Mouse (Mus musculus) gastrocnemius, postnatal 10 days (tissue): ENCODE measurements around the gene Col6a2. TPM values are rescaled to one million over a fixed set of nuclear protein-coding genes. Genes with fewer than 3 reads are reported as not detected.

ENCODE experiments used
- DNase-seq: peaks from one replicate; pipeline ENCODE4 v3.0.0; 2021; ENCODE audit warnings: mixed read lengths
- long read RNA-seq, 2 experiments: library from polyadenylated mRNA; stranded (forward); transcript quantifications; one replicate each; pipeline ENCODE4 v2.0.0; 2021
- total RNA-seq, 2 experiments: library from RNA; stranded (reverse); gene quantifications; 2 replicates each; pipeline ENCODE4 v1.2.3; 2021

Col6a2 gene
- total RNA-seq, result 100 to 1,000 TPM; 352 to 417 TPM
- long read RNA-seq, experiment 1, full-length matches to known transcripts, result 229 of 398 reads
- long read RNA-seq, experiment 1, partial matches to known transcripts, result 112 of 398 reads
- long read RNA-seq, experiment 1, other reads (novel, unspliced or antisense), result 57 of 398 reads
- long read RNA-seq, experiment 2, full-length matches to known transcripts, result 160 of 296 reads
- long read RNA-seq, experiment 2, partial matches to known transcripts, result 114 of 296 reads
- long read RNA-seq, experiment 2, other reads (novel, unspliced or antisense), result 22 of 296 reads

DNA sequence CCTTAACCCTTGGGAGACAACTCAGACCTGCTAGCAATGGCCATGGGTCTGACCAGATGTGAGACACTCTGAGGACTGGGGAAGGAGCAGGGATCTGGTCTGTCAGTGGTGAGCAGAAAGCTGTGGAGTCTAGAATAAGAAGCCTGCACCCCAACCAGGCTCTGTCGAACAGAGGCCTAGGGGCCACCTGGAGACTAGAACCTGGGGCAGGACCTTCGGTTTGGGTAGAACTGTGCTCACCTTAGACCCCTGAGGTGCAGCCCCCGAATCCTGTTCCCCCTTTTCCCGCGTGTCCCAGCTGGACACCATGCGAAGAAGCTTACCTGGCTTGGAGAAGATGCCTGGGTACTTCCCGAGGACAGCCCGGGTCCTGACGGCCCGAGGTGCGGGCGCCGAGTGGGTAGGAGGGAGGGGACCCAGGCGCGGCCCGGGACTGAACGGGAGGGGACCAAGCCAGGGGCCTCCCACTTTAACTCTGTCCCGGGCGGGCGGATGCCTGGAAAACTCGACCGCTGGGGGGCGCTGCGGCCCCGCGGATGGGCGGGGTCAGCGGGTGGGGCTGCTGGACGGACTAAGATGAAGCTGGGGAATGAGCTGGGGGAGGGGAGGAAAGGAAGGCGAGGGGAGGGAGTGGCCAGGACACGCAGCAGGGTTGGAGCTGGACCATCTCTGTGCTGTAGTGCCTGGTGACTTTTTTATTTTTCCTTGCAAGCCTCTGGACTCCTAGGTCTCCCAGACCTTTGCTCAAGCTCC lies at the start of gene Col6a2:
Gene Col6a2 (minus strand): TSS at position 703 of the 753 bp plus-strand sequence.
- DNase-seq, result peak; percentile 99

- DNase-seq, result no peak
Measured at GRCm38 (mm10) chr10:76671939-76672338, 48.5 kb upstream of the Col6a2 start.

- peak; percentile 32 for DNase-seq
Measured at GRCm38 (mm10) chr10:76668947-76669284, 45.5 kb upstream of the Col6a2 start.

DNA sequence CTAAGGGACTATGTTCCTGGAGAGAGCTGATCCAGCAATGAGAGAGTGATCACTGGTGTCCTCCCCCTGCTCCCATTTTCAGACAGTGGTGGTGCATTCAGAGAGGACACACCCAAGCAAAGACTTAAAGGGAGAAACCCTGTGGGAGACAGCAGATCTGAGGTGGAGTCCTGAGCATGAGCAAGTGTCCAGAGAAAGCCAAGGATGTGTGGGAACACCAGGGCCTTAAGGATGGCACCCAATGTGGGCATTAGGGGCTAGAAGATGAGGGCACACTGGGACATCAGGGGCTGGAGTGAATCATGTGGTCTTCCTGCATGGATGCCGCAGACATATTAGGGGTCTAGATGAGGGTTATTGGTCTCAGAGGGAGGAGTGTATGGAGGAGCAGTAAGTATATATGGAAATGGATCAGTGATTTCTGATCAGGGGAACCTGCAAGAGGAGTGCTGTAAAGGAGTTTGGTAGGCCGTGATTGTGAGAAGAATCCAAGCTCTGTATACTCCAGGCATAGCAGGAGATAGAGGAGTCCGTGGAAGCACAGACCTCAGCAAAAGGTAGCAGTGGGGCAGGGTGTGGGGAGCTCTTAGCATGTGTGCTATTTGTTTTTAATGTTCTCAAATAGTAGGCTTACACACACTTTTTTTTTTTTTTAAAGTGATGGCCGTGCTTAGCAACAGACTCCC lies 45.0 kb upstream of the Col6a2 start:
- DNase-seq, result no peak

GRCm38 (mm10) chr10:76667197-76667805 lies 43.9 kb upstream of the Col6a2 start:
- DNase-seq, result no peak

- DNase-seq, result no peak
Measured at GRCm38 (mm10) chr10:76665551-76665950, 42.1 kb upstream of the Col6a2 start.

DNA sequence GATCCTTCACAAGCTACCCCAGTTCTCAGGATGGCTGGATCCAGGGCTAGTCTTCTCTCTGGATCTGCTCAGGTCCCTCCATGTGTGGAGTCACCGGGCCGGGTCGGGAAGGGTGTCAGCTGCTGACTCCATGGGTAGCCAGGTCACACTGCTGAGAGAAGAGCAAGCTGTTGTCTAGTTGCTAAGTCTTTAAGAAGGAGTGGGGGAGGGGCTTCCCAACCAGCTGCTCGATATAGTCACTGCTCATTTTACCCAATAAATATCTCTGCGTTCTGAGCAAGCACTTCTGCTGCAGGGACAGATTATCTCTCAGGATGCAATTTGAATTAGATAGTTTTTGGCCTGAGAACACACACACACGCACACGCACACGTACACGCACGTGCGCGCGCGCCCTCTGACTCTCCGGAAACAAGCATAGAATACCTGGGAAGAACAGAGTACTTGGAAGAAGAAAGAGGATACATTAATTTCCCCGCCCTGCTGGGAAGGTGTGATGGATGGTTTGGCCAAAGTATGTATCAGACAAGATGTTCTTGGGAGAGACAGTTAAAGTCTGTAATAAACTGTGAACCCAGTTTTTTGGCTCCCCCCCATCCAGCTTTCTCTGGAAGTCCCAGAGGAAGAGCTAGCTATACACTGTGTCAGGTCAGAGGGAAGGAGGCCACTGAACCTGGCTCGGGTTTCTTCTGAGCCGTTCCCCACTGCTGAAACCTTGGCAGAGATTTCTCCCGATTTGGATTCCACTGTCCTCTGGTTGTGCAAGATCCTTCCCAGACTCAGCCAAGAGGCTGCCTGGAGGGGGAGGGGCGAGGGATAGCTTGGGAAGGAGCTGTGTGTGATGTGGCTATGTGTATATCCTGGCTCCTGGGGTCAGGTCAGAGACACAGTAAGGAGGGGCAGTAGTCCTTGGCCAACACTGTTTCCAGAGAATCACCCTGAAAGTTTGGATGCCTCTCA lies 41.0 kb upstream of the Col6a2 start:
- DNase-seq, result peak; percentile 83

DNA sequence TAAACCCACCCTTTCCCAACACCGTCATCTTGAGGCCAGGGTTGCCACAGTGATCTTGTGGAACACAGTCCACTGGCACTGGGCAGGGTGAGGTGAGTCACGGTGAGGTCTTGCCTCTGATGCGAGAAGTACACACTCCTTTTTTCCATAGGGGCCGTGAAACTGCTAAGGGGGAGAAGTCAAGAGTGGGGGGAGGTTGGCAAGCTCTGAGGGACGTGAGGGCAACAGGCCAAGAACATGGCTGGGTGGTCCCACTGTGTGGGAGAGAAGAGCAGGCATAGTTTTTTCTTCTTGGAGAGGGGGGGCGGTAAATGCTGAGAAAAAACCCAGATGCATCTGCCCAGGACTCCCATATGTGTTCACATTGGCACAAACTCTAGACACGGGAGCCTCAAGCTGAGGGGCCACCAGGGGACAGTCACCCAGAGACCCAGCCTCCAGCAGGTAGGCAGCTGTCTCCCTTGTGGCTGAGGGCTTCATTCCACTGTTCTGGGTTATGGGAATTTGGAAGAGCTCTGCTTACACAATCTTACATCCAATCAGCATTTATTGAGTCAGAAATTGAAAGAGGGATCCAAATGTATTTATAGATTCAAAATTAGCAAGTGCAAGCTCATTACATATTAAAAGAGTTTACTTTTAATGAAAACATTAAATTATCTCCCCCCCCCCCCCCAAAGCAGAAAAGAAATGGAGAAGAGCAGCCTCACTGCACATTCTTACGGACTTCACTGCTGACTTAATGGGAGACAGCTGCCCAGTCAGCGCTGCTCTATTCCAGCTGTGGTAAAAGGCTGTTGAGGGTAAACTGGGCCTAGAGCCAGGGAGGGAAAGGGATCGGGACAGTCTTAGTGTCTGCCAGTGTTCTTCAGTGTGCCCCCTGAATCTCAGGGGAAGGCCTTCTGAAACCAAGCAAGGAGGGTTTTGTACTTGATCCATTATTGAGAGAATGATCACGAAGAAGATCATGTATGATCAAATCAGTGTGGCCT lies 30.2 kb upstream of the Col6a2 start:
- no peak for DNase-seq

DNA sequence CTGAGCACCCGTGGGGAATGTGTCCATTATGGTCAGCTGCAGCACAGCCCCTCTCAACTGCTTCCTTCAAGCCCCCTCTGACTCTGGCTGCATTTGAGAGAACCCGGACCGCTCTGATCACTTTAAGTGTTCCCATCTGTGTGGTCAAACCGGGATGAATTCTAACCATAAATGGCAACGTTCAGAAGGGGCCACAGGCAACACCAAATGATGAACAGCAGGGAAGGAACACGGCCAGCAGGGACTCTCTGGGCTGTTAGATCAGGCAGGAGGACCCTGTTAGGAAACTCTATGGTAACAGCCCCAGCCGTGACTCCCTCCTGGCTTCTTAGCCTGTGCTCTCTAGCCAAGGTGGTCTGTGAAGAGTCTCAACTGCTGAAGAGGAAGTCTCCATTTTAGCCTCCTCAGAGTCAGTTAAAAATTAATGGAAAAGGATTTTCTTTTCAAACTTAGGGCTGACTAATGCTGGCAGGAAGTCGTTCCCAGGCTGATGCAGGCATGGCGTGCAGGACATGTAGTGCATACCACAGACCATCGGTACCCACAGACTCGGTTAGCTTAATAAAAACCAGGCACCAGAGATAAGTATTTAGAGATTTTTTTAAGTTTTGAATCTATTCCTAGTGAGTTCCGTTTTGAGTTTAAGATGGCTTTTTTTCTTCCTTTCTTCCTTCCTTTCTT lies 27.4 kb upstream of the Col6a2 start:
- DNase-seq, result no peak

GRCm38 (mm10) chr10:76648738-76649137 lies 25.3 kb upstream of the Col6a2 start:
- DNase-seq, result no peak

- DNase-seq, result no peak
Measured at GRCm38 (mm10) chr10:76647390-76647789, 24.0 kb upstream of the Col6a2 start.

DNA sequence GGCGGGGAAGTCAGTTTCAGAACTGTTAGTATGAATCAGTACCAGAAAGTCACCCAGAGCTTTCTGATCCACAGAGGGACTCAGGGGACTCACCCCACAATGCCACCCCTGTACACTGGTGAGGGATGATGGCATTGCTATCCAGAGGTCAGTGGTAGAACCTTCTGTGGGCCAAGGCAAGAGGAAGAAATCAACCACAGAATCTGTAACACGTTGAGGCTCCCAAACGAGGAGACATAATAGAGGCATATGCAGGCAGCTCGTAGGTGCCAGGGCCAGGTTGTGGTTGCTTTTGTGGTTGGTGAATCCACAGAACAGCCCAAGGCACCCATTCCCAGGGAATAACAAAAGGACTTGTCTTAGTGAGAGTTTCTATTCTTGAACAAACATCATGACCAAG lies 22.3 kb upstream of the Col6a2 start:
- DNase-seq, result no peak

- no peak for DNase-seq
Measured at GRCm38 (mm10) chr10:76645066-76645465, 21.6 kb upstream of the Col6a2 start.

DNA sequence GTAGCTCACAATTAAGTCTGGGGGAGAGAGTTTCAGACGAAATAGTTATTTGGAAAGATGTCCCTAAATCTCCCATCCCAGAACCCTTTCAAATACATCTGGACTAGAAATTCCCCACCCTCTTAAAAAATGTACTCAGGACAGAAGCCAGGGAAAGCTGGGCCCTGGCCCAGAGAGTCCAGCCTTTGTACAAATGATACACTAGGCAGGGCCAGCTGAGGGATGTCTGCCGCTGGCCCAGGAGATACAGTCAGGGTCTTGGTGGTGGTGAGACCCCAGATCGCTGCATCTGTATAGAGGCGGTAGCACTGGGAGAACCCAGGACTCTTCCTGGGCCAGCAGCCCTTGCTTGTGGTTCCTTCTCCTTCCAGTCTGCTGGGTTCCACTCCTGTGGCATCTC lies 20.6 kb upstream of the Col6a2 start:
- peak; percentile 62 for DNase-seq

- DNase-seq, result no peak
Measured at GRCm38 (mm10) chr10:76643446-76643845, 20.0 kb upstream of the Col6a2 start.

- DNase-seq, result peak; percentile 72
Measured at GRCm38 (mm10) chr10:76642628-76643434, 19.4 kb upstream of the Col6a2 start.

- DNase-seq, result no peak
Measured at GRCm38 (mm10) chr10:76641894-76642627, 18.6 kb upstream of the Col6a2 start.

GRCm38 (mm10) chr10:76639952-76640351 lies 16.5 kb upstream of the Col6a2 start:
- DNase-seq, result no peak
